In genomic region chr14:20884691-20885090, GRCm38 (mm10) we compare ENCODE assay signal across 10 mouse cellular contexts. TPM values are rescaled to one million over a fixed set of nuclear protein-coding genes. Genes with fewer than 3 reads are reported as not detected.
DNase-seq lines count a peak whose midpoint lies in the region; ATAC-seq and TF ChIP-seq lines count a peak whose summit lies in the region.
"Had no signal": no experiment of that assay in that cellular context is flagged by ENCODE, and none has a peak within 500 bp of the region (broad histone marks: within the 10 kb centered on the region; RNA-seq: fewer than 3 reads in every experiment).

No protein-coding gene starts in this region.

- no peak overlapping the region for H3K9ac ChIP-seq in lung, embryonic 14.5 days
- no peak overlapping the region for H3K9ac ChIP-seq in hindbrain, embryonic 16.5 days (ENCODE audit: low read depth, low read length)
- H3K9ac ChIP-seq: neural tube, embryonic 15.5 days had no signal

- no peak for ATAC-seq in erythroblast, adult 5-6 weeks (replicated peaks; ENCODE audit: low FRiP score, poor library complexity, severe bottlenecking)
- ATAC-seq in lung, embryonic 14.5 days (ENCODE audit: insufficient read depth): no peak
- ATAC-seq in erythroid progenitor cell, adult 5-6 weeks (replicated peaks; ENCODE audit: low FRiP score, poor library complexity, severe bottlenecking): 0 out of 2 replicates have a peak, but pooled peaks have one; percentile 42
- peak; percentile 37; the same call in 1 of the 2 replicates for ATAC-seq in megakaryocyte, adult 5-6 weeks (ENCODE audit: poor library complexity, severe bottlenecking)
- ATAC-seq in hindbrain, embryonic 16.5 days: no peak

- 63% methylated on average over 5 of the region's 5 CpGs for WGBS in lung, embryonic 14.5 days
- WGBS in hindbrain, embryonic 16.5 days: 88% methylated on average over 5 of the region's 5 CpGs

- DNase-seq in lung, embryonic 14.5 days: no peak
- DNase-seq in lung, postnatal 4 days: no peak
- no peak for DNase-seq in urinary bladder, postnatal 14 days (ENCODE audit: low spot score)
- DNase-seq: cerebellum, adult 18-20 months had no signal

- peak overlapping the region; percentile 42 for H3K4me3 ChIP-seq in erythroblast, embryonic 14.5 days (replicated peaks)
- no peak overlapping the region for H3K4me3 ChIP-seq in lung, embryonic 14.5 days (ENCODE audit: low read depth, low read length)
- no peak overlapping the region for H3K4me3 ChIP-seq in hindbrain, embryonic 16.5 days (ENCODE audit: low read length)
- H3K4me3 ChIP-seq: neural tube, embryonic 15.5 days had no signal

- H3K27ac ChIP-seq in lung, embryonic 14.5 days (ENCODE audit: low read depth): 0 out of 2 replicates have a peak overlapping the region, but pooled peaks have one; percentile 10
- H3K27ac ChIP-seq in hindbrain, embryonic 16.5 days (ENCODE audit: low read depth, low read length): no peak overlapping the region
- H3K27ac ChIP-seq: neural tube, embryonic 15.5 days had no signal

- H3K9me3 ChIP-seq in erythroblast, embryonic 14.5 days (ENCODE audit: control insufficient read depth, low read length): no peaks in the 10 kb centered on the region
- no peaks in the 10 kb centered on the region for H3K9me3 ChIP-seq in lung, embryonic 14.5 days (ENCODE audit: low read depth, low read length)
- H3K9me3 ChIP-seq in hindbrain, embryonic 16.5 days (ENCODE audit: control insufficient read depth, low read length): no peaks in the 10 kb centered on the region
- H3K9me3 ChIP-seq: neural tube, embryonic 15.5 days had no signal

- H3K36me3 ChIP-seq in erythroblast, embryonic 14.5 days (ENCODE audit: control insufficient read depth): no peaks in the 10 kb centered on the region
- no peaks in the 10 kb centered on the region for H3K36me3 ChIP-seq in lung, embryonic 14.5 days (ENCODE audit: insufficient read depth)
- no peaks in the 10 kb centered on the region for H3K36me3 ChIP-seq in hindbrain, embryonic 16.5 days (ENCODE audit: control insufficient read depth, insufficient read depth, low read length)
- H3K36me3 ChIP-seq: neural tube, embryonic 15.5 days had no signal

- peak overlapping the region; percentile 19; the same call in 1 of the 2 replicates for H3K4me2 ChIP-seq in lung, embryonic 14.5 days
- H3K4me2 ChIP-seq in hindbrain, embryonic 16.5 days (ENCODE audit: low read length): no peak overlapping the region
- H3K4me2 ChIP-seq: neural tube, embryonic 15.5 days had no signal

- H3K27me3 ChIP-seq in erythroblast, embryonic 14.5 days (ENCODE audit: control insufficient read depth): no peaks in the 10 kb centered on the region
- H3K27me3 ChIP-seq in lung, embryonic 14.5 days (ENCODE audit: insufficient read depth, low read length): no peaks in the 10 kb centered on the region
- no peaks in the 10 kb centered on the region for H3K27me3 ChIP-seq in hindbrain, embryonic 16.5 days (replicated peaks; ENCODE audit: control insufficient read depth, insufficient read depth, low read length)
- H3K27me3 ChIP-seq: neural tube, embryonic 15.5 days had no signal

- peaks cover 26% of the 10 kb centered on the region for H3K4me1 ChIP-seq in erythroblast, embryonic 14.5 days (ENCODE audit: control insufficient read depth)
- H3K4me1 ChIP-seq in lung, embryonic 14.5 days (ENCODE audit: insufficient read depth): peaks cover 8% of the 10 kb centered on the region; the same call in 1 of the 2 replicates
- no peaks in the 10 kb centered on the region for H3K4me1 ChIP-seq in hindbrain, embryonic 16.5 days (ENCODE audit: control insufficient read depth, insufficient read depth, low read depth, low read length)
- H3K4me1 ChIP-seq: neural tube, embryonic 15.5 days had no signal

- no peak for TF ChIP-seq CTCF in lung, embryonic 14.5 days (IDR thresholded peaks at IDR 0.05; ENCODE audit: low read depth)

RNA-seq across cellular contexts. Expression of gene Vcl, which starts 44.5 kb away (rescaled TPM):
- polyA plus RNA-seq in erythroblast, embryonic 14.5 days (2012): 0.21 and 0.43 TPM in 2 replicates
- total RNA-seq in erythroblast, adult 5-6 weeks (2015; ENCODE audit: low replicate concordance): 42.1 and 45.6 TPM in 2 replicates
- 28.2 and 34.6 TPM in 2 replicates for total RNA-seq in erythroblast, adult 5-6 weeks (2017; ENCODE audit: low replicate concordance)
- 64.3 and 69.5 TPM in 2 replicates for polyA plus RNA-seq in lung, embryonic 14.5 days (2014; fragmentation: Nextera tagmentation; extraction: Ambion mirVana)
- 37.5 and 45.3 TPM in 2 replicates for total RNA-seq in erythroid progenitor cell, adult 5-6 weeks (2015; ENCODE audit: low replicate concordance)
- 32.4 and 38.9 TPM in 2 replicates for total RNA-seq in erythroid progenitor cell, adult 5-6 weeks (2017; ENCODE audit: low replicate concordance)
- 149 and 152 TPM in 2 replicates for total RNA-seq in megakaryocyte, adult 5-6 weeks (2015)
- 117 and 128 TPM in 2 replicates for total RNA-seq in megakaryocyte, adult 5-6 weeks (2017)
- polyA plus RNA-seq in hindbrain, embryonic 16.5 days (2015; fragmentation: Nextera tagmentation; extraction: Ambion mirVana): 14.8 and 20.6 TPM in 2 replicates

RNA-seq across cellular contexts. Expression of gene Plau, which starts 48.2 kb away (rescaled TPM):
- not detected in 2 replicates for polyA plus RNA-seq in erythroblast, embryonic 14.5 days (2012)
- 0.38 and 0.84 TPM in 2 replicates for total RNA-seq in erythroblast, adult 5-6 weeks (2015; ENCODE audit: low replicate concordance)
- 2.8 and 9.6 TPM in 2 replicates for total RNA-seq in erythroblast, adult 5-6 weeks (2017; ENCODE audit: low replicate concordance)
- polyA plus RNA-seq in lung, embryonic 14.5 days (2014; fragmentation: Nextera tagmentation; extraction: Ambion mirVana): 0.99 TPM in 2 replicates
- total RNA-seq in erythroid progenitor cell, adult 5-6 weeks (2015; ENCODE audit: low replicate concordance): 2.5 TPM in 1 of 2 replicates, not detected in the other
- total RNA-seq in erythroid progenitor cell, adult 5-6 weeks (2017; ENCODE audit: low replicate concordance): 1.6 and 2.1 TPM in 2 replicates
- 7.0 and 9.5 TPM in 2 replicates for total RNA-seq in megakaryocyte, adult 5-6 weeks (2015)
- total RNA-seq in megakaryocyte, adult 5-6 weeks (2017): 16.8 and 17.1 TPM in 2 replicates
- 0.17 and 0.56 TPM in 2 replicates for polyA plus RNA-seq in hindbrain, embryonic 16.5 days (2015; fragmentation: Nextera tagmentation; extraction: Ambion mirVana)

Comparison
In these comparisons a context has a peak if more than half of its experiments do, and no peak if none do; other contexts are left out.
1. ATAC-seq: peak in erythroid progenitor cell, adult 5-6 weeks (single experiment) and megakaryocyte, adult 5-6 weeks (single experiment); none in erythroblast, adult 5-6 weeks (single experiment), lung, embryonic 14.5 days (single experiment) and hindbrain, embryonic 16.5 days (single experiment).